Mouse (Mus musculus): ENCODE results near the gene Cnnm3.

- TF ChIP-seq CTCF (IDR thresholded peaks at IDR 0.05; ENCODE audit: control insufficient read depth, insufficient read depth, insufficient replicate concordance, low read depth, low read length), result no peak
- no peak for TF ChIP-seq POLR2A (IDR thresholded peaks at IDR 0.05; ENCODE audit: control insufficient read depth, low read depth, low read length)
Measured at GRCm38 (mm10) chr1:36526903-36527302, 15.2 kb downstream of the Cnnm3 start.

All from testis, adult 2 months (tissue).